Mouse (Mus musculus) CH12.LX (cell line): ENCODE measurements at regions not wholly inside any gene's neighbourhood (a gene's known extent, or its start where the extent isn't known, plus 50 kb on each side); places are given as distances from the start of the nearest gene placed in this dataset.

Experiments
- DNase-seq: peaks from one replicate; pipeline ENCODE4 v3.0.0-alpha.2; 2013; ENCODE audit errors: extremely low read depth
- H3K27ac ChIP-seq: 2 replicates; pipeline ENCODE4 v1.5.1; 2012; ENCODE audit warnings: low read depth, mild to moderate bottlenecking, control low read depth, moderate library complexity; ENCODE audit not compliant: insufficient read depth
- H3K27me3 ChIP-seq: replicated peaks from 2 replicates; pipeline ENCODE3; 2012; ENCODE audit warnings: inconsistent platforms
- H3K36me3 ChIP-seq, 2 experiments: replicated peaks in 1 of 2; 2 replicates each; pipeline versions ENCODE3 to v1.6.1; 2012; ENCODE audit warnings: inconsistent platforms in 1 of 2, low read length in 1 of 2, mild to moderate bottlenecking in 1 of 2, mixed read lengths in 1 of 2, moderate library complexity in 1 of 2; ENCODE audit not compliant: control insufficient read depth in 1 of 2, insufficient read depth in 1 of 2
- H3K4me1 ChIP-seq, 2 experiments: 2 replicates each; pipeline ENCODE4 v1.6.1; 2012; ENCODE audit warnings: inconsistent platforms in 1 of 2, moderate library complexity in 1 of 2; ENCODE audit not compliant: insufficient read depth in 2 of 2, control insufficient read depth in 1 of 2
- H3K4me2 ChIP-seq: 2 replicates; pipeline ENCODE4 v1.6.1; 2012; ENCODE audit warnings: low read depth, mild to moderate bottlenecking, control low read depth; ENCODE audit not compliant: poor library complexity, insufficient read depth, severe bottlenecking
- H3K4me3 ChIP-seq, 3 experiments: fragments of 150-350 bp in 1 of 3; sonication (generic) in 1 of 3; replicated peaks in 1 of 3; 2 replicates each; pipeline versions ENCODE3 to v1.5.1; 2011 to 2012; ENCODE audit warnings: low read depth in 2 of 3, low read length in 2 of 3, mild to moderate bottlenecking in 2 of 3, moderate library complexity in 2 of 3, control low read depth in 1 of 3, improper control_type of control experiment in 1 of 3, inconsistent platforms in 1 of 3, mixed read lengths in 1 of 3; ENCODE audit not compliant: poor library complexity in 1 of 3
- H3K79me2 ChIP-seq: replicated peaks from 2 replicates; pipeline ENCODE4 v1.6.1; 2012; ENCODE audit warnings: mild to moderate bottlenecking, moderate library complexity; ENCODE audit not compliant: control insufficient read depth, poor library complexity, insufficient read depth, severe bottlenecking; ENCODE audit errors: extremely low read depth
- H3K9ac ChIP-seq: 2 replicates; pipeline ENCODE4 v1.6.1; 2012; ENCODE audit warnings: low read depth, mild to moderate bottlenecking, control low read depth, moderate library complexity; ENCODE audit not compliant: insufficient read depth
- H3K9me3 ChIP-seq: replicated peaks from 2 replicates; pipeline ENCODE3; 2012; ENCODE audit warnings: low read length, inconsistent platforms, mixed read lengths
- CTCF ChIP-seq, 2 experiments: IDR thresholded peaks in 1 of 2; conservative IDR thresholded peaks in 1 of 2; 2 replicates each; pipeline ENCODE4 v1.5.1; 2011 to 2012; ENCODE audit warnings: low read depth in 2 of 2, low read length in 2 of 2, improper control_type of control experiment in 1 of 2, inconsistent platforms in 1 of 2, mild to moderate bottlenecking in 1 of 2, moderate library complexity in 1 of 2
- ELF1 ChIP-seq: IDR thresholded peaks from 2 replicates; pipeline ENCODE4 v1.6.1; 2014; ENCODE audit warnings: low read depth, mild to moderate bottlenecking, inconsistent platforms, low read length, improper control_type of control experiment
- HCFC1 ChIP-seq: IDR thresholded peaks from 2 replicates; pipeline ENCODE4 v1.6.1; 2012; ENCODE audit warnings: low read depth, mild to moderate bottlenecking, inconsistent platforms, low read length, improper control_type of control experiment
- JUND ChIP-seq: conservative IDR thresholded peaks from 2 replicates; pipeline ENCODE4 v1.6.1; 2011; ENCODE audit warnings: low read depth, low read length, improper control_type of control experiment
- MAZ ChIP-seq: IDR thresholded peaks from 2 replicates; pipeline ENCODE4 v1.6.1; 2012; ENCODE audit warnings: low read depth, mild to moderate bottlenecking, inconsistent platforms, low read length, improper control_type of control experiment, moderate library complexity
- RCOR1 ChIP-seq: conservative IDR thresholded peaks from 2 replicates; pipeline ENCODE4 v1.6.1; 2012; ENCODE audit warnings: low read depth, mild to moderate bottlenecking, inconsistent platforms, low read length, improper control_type of control experiment
- SIN3A ChIP-seq: IDR thresholded peaks from 2 replicates; pipeline ENCODE4 v1.6.1; 2012; ENCODE audit warnings: low read length, improper control_type of control experiment, inconsistent platforms
- SMC3 ChIP-seq: IDR thresholded peaks from 2 replicates; pipeline ENCODE4 v1.6.1; 2011; ENCODE audit warnings: low read depth, low read length, improper control_type of control experiment
- TCF12 ChIP-seq: IDR thresholded peaks from 2 replicates; pipeline ENCODE4 v1.6.1; 2014; ENCODE audit warnings: low read depth, mild to moderate bottlenecking, inconsistent platforms, low read length, improper control_type of control experiment
- USF1 ChIP-seq: IDR thresholded peaks from 2 replicates; pipeline ENCODE4 v1.6.1; 2014; ENCODE audit warnings: low read depth, mild to moderate bottlenecking, inconsistent platforms, low read length, improper control_type of control experiment
- ZNF384 ChIP-seq: IDR thresholded peaks from 2 replicates; pipeline ENCODE4 v1.6.1; 2012; ENCODE audit warnings: low read depth, low read length, improper control_type of control experiment, inconsistent platforms
- dilution Hi-C: fragments of 300-500 bp; cut with MboI; formaldehyde crosslinking; loops from 2 replicates; pipeline ENCODE4 v1.14.3; 2020; ENCODE audit warnings: low sequenced_read_pairs; ENCODE audit not compliant: extremely low pct_unique_long_range_greater_than_20kb, extremely low pct_ligation_motif_present
- in situ Hi-C: fragments of 300-500 bp; cut with MboI; formaldehyde crosslinking; loops from 3 replicates; pipeline ENCODE4 v1.14.3; 2019; ENCODE audit warnings: low sequenced_read_pairs, low pct_ligation_motif_present, low pct_unique_long_range_greater_than_20kb, mixed read lengths

GRCm38 (mm10) chr1:61084732-61085131, 107.0 kb downstream of the Icos start:
- no peak overlapping the region for H3K4me3 ChIP-seq
- peaks cover 0 to 12% of the 10 kb centered on the region in 2 experiments; a peak in 2 of 4 replicates for H3K4me1 ChIP-seq
- H3K79me2 ChIP-seq: no peaks in the 10 kb centered on the region
- H3K9me3 ChIP-seq: no peaks in the 10 kb centered on the region
- no peak overlapping the region for H3K9ac ChIP-seq
- H3K36me3 ChIP-seq: no peaks in the 10 kb centered on the region
- no peak for DNase-seq
- H3K4me2 ChIP-seq: no peak overlapping the region
- H3K27ac ChIP-seq: no peak overlapping the region
- no peak for TF ChIP-seq TCF12
- no peak for TF ChIP-seq SIN3A
- peak in 1 of 2 experiments; percentile 23; a peak in 1 of 4 replicates for TF ChIP-seq CTCF (conservative IDR thresholded peaks at IDR 0.05 in 1 of 2, IDR thresholded peaks at IDR 0.05 in 1 of 2; ENCODE audit: low read depth in 2 of 2, low read length in 2 of 2)
- no peak for TF ChIP-seq ELF1
- dilution Hi-C loops: no loop called here
- in situ Hi-C loops: no loop called here
- H3K27me3 ChIP-seq: no peaks in the 10 kb centered on the region

- Histone ChIP-seq H3K27ac (no peak overlapping the region), H3K36me3 (no peaks in the 10 kb centered on the region), H3K9ac (no peak overlapping the region), H3K27me3 (no peaks in the 10 kb centered on the region), H3K9me3 (no peaks in the 10 kb centered on the region), H3K4me1 (peaks cover 0 to 12% of the 10 kb centered on the region in 2 experiments; a peak in 2 of 4 replicates), H3K4me3 (no peak overlapping the region), H3K4me2 (peak overlapping the region; percentile 55), H3K79me2 (no peaks in the 10 kb centered on the region)
- DNase-seq: no peak
- in situ Hi-C loops: no loop called here
- dilution Hi-C loops: no loop called here
- TF ChIP-seq MAZ: no peak
- TF ChIP-seq RCOR1: no peak
- TF ChIP-seq JUND: no peak
- TF ChIP-seq USF1: no peak
Observed at GRCm38 (mm10) chr1:61086811-61087210, 109.1 kb downstream of the Icos start.

DNA sequence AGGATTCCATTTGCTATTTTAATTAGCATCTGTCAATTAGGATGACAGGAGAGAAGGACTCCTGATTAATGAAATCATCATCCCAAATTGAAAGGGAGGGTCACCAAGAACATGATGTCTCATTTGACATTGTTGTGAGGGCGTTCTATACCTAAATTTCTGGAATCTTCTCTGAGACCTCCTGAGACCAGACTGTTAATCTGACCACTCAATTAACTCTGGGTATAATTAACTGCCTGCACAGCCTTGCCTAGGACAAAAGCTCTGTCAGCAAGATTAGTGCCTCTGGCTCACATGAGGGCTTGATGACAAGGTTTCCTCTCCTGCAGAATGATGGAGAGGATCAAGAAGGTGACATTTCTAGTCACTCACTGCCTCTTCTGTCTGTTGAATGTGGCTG, 113.1 kb downstream of the Icos start:
- Histone ChIP-seq H3K27ac (no peak overlapping the region), H3K4me3 (no peak overlapping the region), H3K9me3 (no peaks in the 10 kb centered on the region), H3K4me1 (peaks cover 0 to 16% of the 10 kb centered on the region in 2 experiments; a peak in 2 of 4 replicates), H3K36me3 (no peaks in the 10 kb centered on the region), H3K27me3 (no peaks in the 10 kb centered on the region), H3K79me2 (no peaks in the 10 kb centered on the region), H3K4me2 (no peak overlapping the region), H3K9ac (no peak overlapping the region)
- TF ChIP-seq SMC3: no peak
- TF ChIP-seq ZNF384: no peak
- no peak for TF ChIP-seq HCFC1
- no peak for DNase-seq
- dilution Hi-C loops (no loop called here), in situ Hi-C loops (no loop called here)
